Mouse (Mus musculus) intestine, embryonic 14.5 days (tissue): ENCODE measurements at regions not wholly inside any gene's neighbourhood (a gene's known extent, or its start where the extent isn't known, plus 50 kb on each side); places are given as distances from the start of the nearest gene placed in this dataset.
A peak's percentile ranks its signal among the peaks of the same experiment; 100 is the strongest.

Source experiments
- ATAC-seq: fragments of 200-750 bp; cut with Nextera tagmentation; replicated peaks from 2 replicates; pipeline ENCODE4 v1.8.0; 2017; ENCODE audit warnings: low read depth, moderate number of reproducible peaks, moderate TSS enrichment, moderate library complexity; ENCODE audit not compliant: low FRiP score, low TSS enrichment
- DNase-seq: peaks from one replicate; pipeline ENCODE4 v3.0.0-alpha.2; 2018; ENCODE audit warnings: low spot score
- H3K27ac ChIP-seq: fragments of 300-500 bp; sonication (generic); 2 replicates; pipeline ENCODE4 v1.5.1; 2014; ENCODE audit warnings: low read depth, mild to moderate bottlenecking, control low read depth
- H3K27me3 ChIP-seq: fragments of 300-500 bp; sonication (generic); replicated peaks from 2 replicates; pipeline ENCODE4 v1.6.1; 2014; ENCODE audit warnings: low read length, control low read depth; ENCODE audit not compliant: control insufficient read depth, insufficient read depth
- H3K36me3 ChIP-seq: fragments of 300-500 bp; sonication (generic); 2 replicates; pipeline ENCODE4 v1.6.1; 2014; ENCODE audit warnings: low read length, control low read depth; ENCODE audit not compliant: control insufficient read depth, insufficient read depth
- H3K4me1 ChIP-seq: fragments of 300-500 bp; sonication (generic); replicated peaks from 2 replicates; pipeline ENCODE4 v1.6.1; 2014; ENCODE audit warnings: low read length, control low read depth, mixed read lengths; ENCODE audit not compliant: control insufficient read depth, insufficient read depth
- H3K4me2 ChIP-seq: fragments of 300-500 bp; sonication (generic); 2 replicates; pipeline ENCODE4 v1.6.1; 2014; ENCODE audit warnings: low read length
- H3K4me3 ChIP-seq: fragments of 300-500 bp; sonication (generic); 2 replicates; pipeline ENCODE4 v1.5.1; 2014; ENCODE audit warnings: low read depth, low read length, control low read depth, mixed read lengths
- H3K9ac ChIP-seq: fragments of 300-500 bp; sonication (generic); 2 replicates; pipeline ENCODE4 v1.6.1; 2014; ENCODE audit warnings: mild to moderate bottlenecking, low read length
- H3K9me3 ChIP-seq: fragments of 300-500 bp; sonication (generic); 2 replicates; pipeline ENCODE4 v1.6.1; 2016; ENCODE audit warnings: low read length, control low read depth; ENCODE audit not compliant: control insufficient read depth
- WGBS: fragments of 180-500 bp; shearing (Covaris S2); extraction: QIAGEN DNeasy Blood & Tissue Kit; methylation state at CpG from one replicate; pipeline ENCODE4 v1.1.7; 2014; 5-methylcytosine and 5-hydroxymethylcytosine counted together

- no peak overlapping the region for H3K9ac ChIP-seq
- DNase-seq (no peak), ATAC-seq (no peak)
- no peaks in the 10 kb centered on the region for H3K36me3 ChIP-seq
- H3K27me3 ChIP-seq = no peaks in the 10 kb centered on the region
- 44% methylated on average over 5 of the region's 5 CpGs for WGBS
- H3K4me1 ChIP-seq = no peaks in the 10 kb centered on the region
- H3K9me3 ChIP-seq = no peaks in the 10 kb centered on the region
- no peak overlapping the region for H3K4me2 ChIP-seq
- H3K27ac ChIP-seq = no peak overlapping the region
- no peak overlapping the region for H3K4me3 ChIP-seq
Measured at GRCm38 (mm10) chr10:41018888-41019287, 53.2 kb downstream of the Gpr6 start.

GRCm38 (mm10) chr10:41016547-41016946 lies 55.5 kb downstream of the Gpr6 start:
- Histone ChIP-seq H3K4me3 (no peak overlapping the region), H3K9me3 (no peaks in the 10 kb centered on the region), H3K36me3 (no peaks in the 10 kb centered on the region), H3K9ac (no peak overlapping the region), H3K4me1 (no peaks in the 10 kb centered on the region), H3K4me2 (no peak overlapping the region), H3K27ac (no peak overlapping the region), H3K27me3 (no peaks in the 10 kb centered on the region)
- DNase-seq = no peak
- no peak for ATAC-seq
- 46% methylated on average over 7 of the region's 7 CpGs for WGBS

- 33% methylated on average over 4 of the region's 4 CpGs for WGBS
- ATAC-seq (no peak), DNase-seq (peak; percentile 80)
- Histone ChIP-seq H3K4me1 (no peaks in the 10 kb centered on the region), H3K36me3 (no peaks in the 10 kb centered on the region), H3K27ac (no peak overlapping the region), H3K9ac (no peak overlapping the region), H3K4me2 (no peak overlapping the region), H3K4me3 (no peak overlapping the region), H3K27me3 (no peaks in the 10 kb centered on the region), H3K9me3 (no peaks in the 10 kb centered on the region)
Measured at GRCm38 (mm10) chr10:41015654-41016053, 56.4 kb downstream of the Gpr6 start.

GRCm38 (mm10) chr10:41010585-41010984 lies 61.5 kb downstream of the Gpr6 start:
- Histone ChIP-seq H3K4me3 (no peak overlapping the region), H3K27me3 (no peaks in the 10 kb centered on the region), H3K27ac (no peak overlapping the region), H3K4me1 (no peaks in the 10 kb centered on the region), H3K9me3 (no peaks in the 10 kb centered on the region), H3K36me3 (no peaks in the 10 kb centered on the region), H3K9ac (no peak overlapping the region), H3K4me2 (no peak overlapping the region)
- DNase-seq = no peak
- ATAC-seq = no peak
- 79% methylated on average over 2 of the region's 2 CpGs for WGBS

- no peak overlapping the region for H3K4me3 ChIP-seq
- WGBS = 84% methylated on average over 3 of the region's 3 CpGs
- DNase-seq (no peak), ATAC-seq (no peak)
- H3K9me3 ChIP-seq = no peaks in the 10 kb centered on the region
- H3K27ac ChIP-seq = no peak overlapping the region
- H3K27me3 ChIP-seq = no peaks in the 10 kb centered on the region
- H3K36me3 ChIP-seq = no peaks in the 10 kb centered on the region
- H3K9ac ChIP-seq = no peak overlapping the region
- H3K4me2 ChIP-seq = no peak overlapping the region
- no peaks in the 10 kb centered on the region for H3K4me1 ChIP-seq
Measured at GRCm38 (mm10) chr10:41007866-41008265, 64.2 kb downstream of the Gpr6 start.

GRCm38 (mm10) chr10:41006634-41007033 lies 65.5 kb downstream of the Gpr6 start:
- WGBS = 74% methylated on average over 9 of the region's 9 CpGs
- Histone ChIP-seq H3K9me3 (no peaks in the 10 kb centered on the region), H3K4me1 (no peaks in the 10 kb centered on the region), H3K9ac (no peak overlapping the region), H3K4me2 (no peak overlapping the region), H3K36me3 (no peaks in the 10 kb centered on the region), H3K4me3 (no peak overlapping the region), H3K27ac (no peak overlapping the region), H3K27me3 (no peaks in the 10 kb centered on the region)
- no peak for ATAC-seq
- no peak for DNase-seq

- Histone ChIP-seq H3K4me3 (no peak overlapping the region), H3K9ac (no peak overlapping the region), H3K4me1 (no peaks in the 10 kb centered on the region), H3K4me2 (no peak overlapping the region), H3K36me3 (no peaks in the 10 kb centered on the region), H3K9me3 (no peaks in the 10 kb centered on the region), H3K27me3 (no peaks in the 10 kb centered on the region), H3K27ac (no peak overlapping the region)
- DNase-seq (no peak), ATAC-seq (no peak)
- WGBS = 94% methylated on average over 9 of the region's 9 CpGs
Measured at GRCm38 (mm10) chr10:41005776-41006175, 66.3 kb downstream of the Gpr6 start.

- 56% methylated on average over 3 of the region's 3 CpGs for WGBS
- Histone ChIP-seq H3K4me1 (no peaks in the 10 kb centered on the region), H3K27ac (no peak overlapping the region), H3K4me3 (no peak overlapping the region), H3K9ac (no peak overlapping the region), H3K9me3 (no peaks in the 10 kb centered on the region), H3K36me3 (no peaks in the 10 kb centered on the region), H3K4me2 (no peak overlapping the region), H3K27me3 (no peaks in the 10 kb centered on the region)
- ATAC-seq = no peak
- no peak for DNase-seq
Measured at GRCm38 (mm10) chr10:41004753-41005152, 67.3 kb downstream of the Gpr6 start.

- Histone ChIP-seq H3K9me3 (no peaks in the 10 kb centered on the region), H3K4me1 (no peaks in the 10 kb centered on the region), H3K27ac (no peak overlapping the region), H3K4me2 (no peak overlapping the region), H3K27me3 (no peaks in the 10 kb centered on the region), H3K4me3 (no peak overlapping the region), H3K36me3 (no peaks in the 10 kb centered on the region), H3K9ac (no peak overlapping the region)
- ATAC-seq = peak; percentile 88
- WGBS = 27% methylated on average over 7 of the region's 7 CpGs
- peak; percentile 80 for DNase-seq
Measured at GRCm38 (mm10) chr10:41004044-41004689, 67.9 kb downstream of the Gpr6 start.
